Mouse (Mus musculus): ENCODE results near the gene Prpf31.

The Prpf31 gene

GRCm38 (mm10) chr7:3691919-3692318 is 62.1 kb downstream of the Prpf31 start:
- ChIA-PET CTCF (interaction anchor here (0.6 to 2.3 kb wide), 10 partner anchors 12 to 735 kb away, joined by 3 to 11 read pairs (median 6); partner anchors contain the start of genes Ndufa3 (in 1 of the 4) and Oscar (in 1 of the 4)), POLR2A (interaction anchor here (0.5 to 18.6 kb wide), 57 partner anchors 7 to 1061 kb away, joined by 3 to 650 read pairs (median 10); partner anchors contain the start of genes Cnot3 (in 3 of the 4), Leng1 (in 3 of the 4), Prpf31 (in 3 of the 4) and Rps9 (in 3 of the 4))
